Mouse (Mus musculus): Measurements from ENCODE around the gene Znrf3. TPM values are rescaled to one million over a fixed set of nuclear protein-coding genes. Genes with fewer than 3 reads are reported as not detected.

Gene Znrf3
- polyA plus RNA-seq, 1 experiment from 2014 or later, result 7.7 TPM

DNA sequence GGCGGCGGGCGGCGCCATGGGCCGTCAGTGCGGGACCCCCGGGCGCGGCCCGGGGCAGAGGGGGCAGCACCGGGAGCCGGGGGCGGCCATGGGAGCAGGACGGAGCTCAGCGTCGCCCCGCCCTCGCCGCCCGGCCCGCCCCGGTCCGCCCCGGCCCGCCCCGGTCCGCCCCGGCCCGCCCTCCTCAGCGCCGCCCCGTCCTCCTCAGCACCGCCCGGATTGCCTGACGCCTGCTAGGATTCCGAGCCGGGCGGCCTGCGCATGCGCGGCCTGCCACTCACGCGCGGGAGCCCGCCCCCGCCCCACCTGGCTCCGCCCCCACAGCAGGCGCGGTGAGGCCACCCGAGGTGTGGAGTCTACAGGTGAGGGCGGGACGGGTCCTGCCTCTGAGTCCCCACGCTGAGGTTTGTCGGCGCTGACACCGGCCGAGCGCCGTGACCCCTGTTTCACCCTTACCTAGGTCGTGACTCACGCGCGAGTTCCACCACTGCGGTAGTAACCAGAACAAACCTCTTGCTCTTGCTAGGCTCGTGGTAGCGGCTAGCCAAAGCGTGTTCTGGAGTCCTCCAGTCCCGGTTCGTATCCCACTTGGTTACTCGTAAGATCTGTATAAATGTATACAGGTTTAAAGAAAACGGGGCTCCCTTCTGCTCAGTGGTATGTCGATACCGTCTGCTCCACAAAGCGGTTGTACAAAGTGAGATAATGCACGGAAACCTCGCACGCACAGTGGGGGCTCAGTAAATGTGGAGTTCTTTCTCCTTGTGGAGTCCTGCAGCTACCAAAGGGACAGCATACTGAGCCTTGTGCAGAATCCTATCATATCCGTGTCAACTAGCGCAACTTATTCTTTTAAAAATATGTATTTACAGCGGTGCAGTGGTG, 182.9 kb downstream of the Znrf3 start, which contains the start of gene Kremen1:
Kremen1 (minus strand) TSS at position 51 of the 885 bp plus-strand sequence.
- Histone ChIP-seq H3K27ac (ENCODE audit: low read length) (peak within 1 kb of the TSS; percentile 53), H3K4me2 (ENCODE audit: low read length) (peak within 1 kb of the TSS; percentile 90), H3K4me1 (ENCODE audit: control insufficient read depth, insufficient read depth, low read length) (peaks cover 5% of the 10 kb centered on the region; the same call in 1 of the 2 replicates), H3K27me3 (ENCODE audit: control insufficient read depth, insufficient read depth, low read depth, low read length) (no peaks in the 10 kb centered on the region), H3K4me3 (ENCODE audit: low read depth, low read length) (peak within 1 kb of the TSS; percentile 82), H3K9me3 (replicated peaks; ENCODE audit: control insufficient read depth, low read length, poor library complexity, severe bottlenecking) (no peaks in the 10 kb centered on the region), H3K36me3 (ENCODE audit: control insufficient read depth, insufficient read depth, low read length) (no peaks in the 10 kb centered on the region), H3K9ac (ENCODE audit: low read depth, low read length) (peak within 1 kb of the TSS; percentile 68)
- peak; percentile 98 for ATAC-seq
- 3% methylated on average over 54 of the region's 80 CpGs for WGBS

DNA sequence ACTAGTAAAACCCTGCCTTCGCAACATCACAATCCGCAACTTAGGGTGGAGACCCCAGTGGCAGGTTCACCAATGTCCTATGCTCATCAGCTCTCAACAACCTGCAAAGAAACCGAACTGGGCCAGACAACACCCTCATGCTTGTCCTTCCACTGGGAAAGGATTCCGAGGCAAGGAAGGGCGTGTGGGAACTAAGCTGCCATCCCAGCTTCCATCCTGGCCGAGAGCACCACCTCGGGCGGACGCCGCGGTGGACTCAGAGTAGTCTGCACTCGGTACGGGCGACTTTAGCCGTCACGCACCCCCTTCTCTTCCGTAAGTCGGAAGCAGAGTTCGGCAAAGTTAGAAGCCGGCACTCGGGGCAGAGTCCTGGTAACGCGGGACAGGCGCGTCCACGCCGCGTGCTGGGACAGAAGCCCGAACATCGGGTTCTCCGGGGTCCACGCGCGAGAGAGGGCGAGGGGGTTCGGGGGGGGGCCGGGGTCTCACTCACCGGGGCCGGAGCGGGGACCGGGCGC, 183.6 kb downstream of the Znrf3 start:
- ATAC-seq, result peak; percentile 34; the same call in 1 of the 2 replicates
- Histone ChIP-seq H3K4me2 (ENCODE audit: low read length) (peak overlapping the region; percentile 90), H3K27me3 (ENCODE audit: control insufficient read depth, insufficient read depth, low read depth, low read length) (no peaks in the 10 kb centered on the region), H3K36me3 (ENCODE audit: control insufficient read depth, insufficient read depth, low read length) (no peaks in the 10 kb centered on the region), H3K27ac (ENCODE audit: low read length) (peak overlapping the region; percentile 53; the same call in 1 of the 2 replicates), H3K4me3 (ENCODE audit: low read depth, low read length) (peak overlapping the region; percentile 82), H3K9ac (ENCODE audit: low read depth, low read length) (peak overlapping the region; percentile 68), H3K9me3 (replicated peaks; ENCODE audit: control insufficient read depth, low read length, poor library complexity, severe bottlenecking) (no peaks in the 10 kb centered on the region), H3K4me1 (ENCODE audit: control insufficient read depth, insufficient read depth, low read length) (peaks cover 10% of the 10 kb centered on the region; the same call in 1 of the 2 replicates)
- WGBS, result under 1% methylated on average over 31 of the region's 42 CpGs

- H3K9me3 ChIP-seq (replicated peaks; ENCODE audit: control insufficient read depth, low read length, poor library complexity, severe bottlenecking), result no peaks in the 10 kb centered on the region
- H3K9ac ChIP-seq (ENCODE audit: low read depth, low read length), result no peak overlapping the region
- peak overlapping the region; percentile 90 for H3K4me2 ChIP-seq (ENCODE audit: low read length)
- H3K36me3 ChIP-seq (ENCODE audit: control insufficient read depth, insufficient read depth, low read length), result no peaks in the 10 kb centered on the region
- H3K27ac ChIP-seq (ENCODE audit: low read length), result no peak overlapping the region
- 54% methylated on average over 10 of the region's 10 CpGs for WGBS
- ATAC-seq, result no peak
- H3K27me3 ChIP-seq (ENCODE audit: control insufficient read depth, insufficient read depth, low read depth, low read length), result no peaks in the 10 kb centered on the region
- no peak overlapping the region for H3K4me3 ChIP-seq (ENCODE audit: low read depth, low read length)
- peaks cover 14% of the 10 kb centered on the region; the same call in 1 of the 2 replicates for H3K4me1 ChIP-seq (ENCODE audit: control insufficient read depth, insufficient read depth, low read length)
Measured at GRCm38 (mm10) chr11:5259944-5260598, 184.6 kb downstream of the Znrf3 start.

GRCm38 (mm10) chr11:5258036-5258435, 186.6 kb downstream of the Znrf3 start:
- Histone ChIP-seq H3K9me3 (replicated peaks; ENCODE audit: control insufficient read depth, low read length, poor library complexity, severe bottlenecking) (no peaks in the 10 kb centered on the region), H3K9ac (ENCODE audit: low read depth, low read length) (no peak overlapping the region), H3K4me2 (ENCODE audit: low read length) (no peak overlapping the region), H3K36me3 (ENCODE audit: control insufficient read depth, insufficient read depth, low read length) (no peaks in the 10 kb centered on the region), H3K27ac (ENCODE audit: low read length) (no peak overlapping the region), H3K4me3 (ENCODE audit: low read depth, low read length) (no peak overlapping the region), H3K4me1 (ENCODE audit: control insufficient read depth, insufficient read depth, low read length) (peaks cover 14% of the 10 kb centered on the region; the same call in 1 of the 2 replicates), H3K27me3 (ENCODE audit: control insufficient read depth, insufficient read depth, low read depth, low read length) (no peaks in the 10 kb centered on the region)
- ATAC-seq, result no peak
- 92% methylated on average over 6 of the region's 6 CpGs for WGBS

DNA sequence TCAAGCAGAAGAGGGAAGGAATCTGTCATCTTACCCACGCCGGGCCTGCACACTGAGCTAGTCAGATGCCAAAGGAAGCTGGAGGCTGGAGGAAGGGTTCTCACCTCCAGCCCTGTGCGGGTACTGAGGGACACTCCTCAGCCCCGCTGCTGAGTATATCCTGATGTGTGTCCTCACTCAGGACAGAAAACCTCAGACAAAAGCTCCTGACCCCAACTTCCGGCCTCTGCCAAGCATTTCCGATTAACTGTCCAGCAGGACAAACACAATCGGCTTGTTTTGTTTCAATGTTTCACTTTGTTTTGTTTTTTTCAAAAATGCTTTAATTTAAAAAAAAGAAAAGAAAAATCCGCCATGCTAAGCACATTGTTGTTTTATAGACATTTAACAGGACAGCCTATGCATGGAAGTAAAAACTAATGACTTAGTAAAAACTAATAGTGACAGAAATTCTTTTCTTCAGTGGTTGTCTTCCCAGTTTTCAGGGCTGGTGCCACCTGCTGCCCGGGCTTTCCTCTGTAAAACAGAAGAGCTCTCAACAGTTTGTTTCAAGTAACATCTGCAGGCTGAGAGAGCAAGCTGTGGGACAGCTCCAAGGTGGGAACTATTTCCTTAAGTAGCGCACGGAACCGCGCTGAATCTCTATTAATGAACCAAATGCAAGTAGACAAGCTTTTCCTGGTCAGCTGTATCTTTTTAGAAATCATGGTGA, 187.3 kb downstream of the Znrf3 start:
- Histone ChIP-seq H3K4me1 (ENCODE audit: control insufficient read depth, insufficient read depth, low read length) (peaks cover 14% of the 10 kb centered on the region; the same call in 1 of the 2 replicates), H3K4me2 (ENCODE audit: low read length) (no peak overlapping the region), H3K9ac (ENCODE audit: low read depth, low read length) (no peak overlapping the region), H3K36me3 (ENCODE audit: control insufficient read depth, insufficient read depth, low read length) (no peaks in the 10 kb centered on the region), H3K27me3 (ENCODE audit: control insufficient read depth, insufficient read depth, low read depth, low read length) (no peaks in the 10 kb centered on the region), H3K27ac (ENCODE audit: low read length) (no peak overlapping the region), H3K4me3 (ENCODE audit: low read depth, low read length) (no peak overlapping the region), H3K9me3 (replicated peaks; ENCODE audit: control insufficient read depth, low read length, poor library complexity, severe bottlenecking) (no peaks in the 10 kb centered on the region)
- ATAC-seq, result no peak
- 84% methylated on average over 13 of the region's 13 CpGs for WGBS

DNA sequence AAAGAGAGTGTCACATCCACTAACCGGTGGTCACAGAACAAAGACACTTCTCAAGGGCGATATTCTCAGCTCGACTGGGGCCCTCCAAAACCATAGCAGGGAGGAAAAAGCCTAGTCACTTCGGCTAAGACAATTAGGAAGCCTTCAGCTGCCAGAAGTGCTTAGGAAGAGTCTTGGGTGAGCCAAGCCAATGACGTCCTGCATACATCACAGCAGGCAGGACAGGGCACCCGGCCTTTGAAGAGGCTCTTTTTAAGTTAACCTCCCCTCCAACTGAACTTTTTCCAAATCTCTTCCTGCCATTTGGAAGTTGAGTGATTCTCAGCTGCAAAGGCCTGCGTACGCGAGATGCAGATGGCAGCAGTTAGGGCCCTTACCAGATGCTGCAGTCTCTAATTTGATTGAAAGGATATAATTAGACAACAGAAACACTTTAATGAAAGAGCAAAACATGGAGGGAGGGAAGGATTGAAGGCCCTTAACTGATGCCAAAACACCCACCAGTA, 189.1 kb downstream of the Znrf3 start:
- no peaks in the 10 kb centered on the region for H3K36me3 ChIP-seq (ENCODE audit: control insufficient read depth, insufficient read depth, low read length)
- peaks cover 11% of the 10 kb centered on the region; the same call in 1 of the 2 replicates for H3K4me1 ChIP-seq (ENCODE audit: control insufficient read depth, insufficient read depth, low read length)
- 23% methylated on average over 9 of the region's 9 CpGs for WGBS
- H3K4me3 ChIP-seq (ENCODE audit: low read depth, low read length), result no peak overlapping the region
- H3K27ac ChIP-seq (ENCODE audit: low read length), result peak overlapping the region; percentile 39; the same call in 1 of the 2 replicates
- H3K9ac ChIP-seq (ENCODE audit: low read depth, low read length), result no peak overlapping the region
- H3K27me3 ChIP-seq (ENCODE audit: control insufficient read depth, insufficient read depth, low read depth, low read length), result no peaks in the 10 kb centered on the region
- no peak for ATAC-seq
- no peak overlapping the region for H3K4me2 ChIP-seq (ENCODE audit: low read length)
- H3K9me3 ChIP-seq (replicated peaks; ENCODE audit: control insufficient read depth, low read length, poor library complexity, severe bottlenecking), result no peaks in the 10 kb centered on the region

GRCm38 (mm10) chr11:5254016-5254415, 190.6 kb downstream of the Znrf3 start:
- WGBS, result 87% methylated on average over 2 of the region's 2 CpGs
- Histone ChIP-seq H3K4me3 (ENCODE audit: low read depth, low read length) (no peak overlapping the region), H3K4me1 (ENCODE audit: control insufficient read depth, insufficient read depth, low read length) (peaks cover 9% of the 10 kb centered on the region; the same call in 1 of the 2 replicates), H3K27ac (ENCODE audit: low read length) (no peak overlapping the region), H3K27me3 (ENCODE audit: control insufficient read depth, insufficient read depth, low read depth, low read length) (no peaks in the 10 kb centered on the region), H3K4me2 (ENCODE audit: low read length) (no peak overlapping the region), H3K9ac (ENCODE audit: low read depth, low read length) (no peak overlapping the region), H3K9me3 (replicated peaks; ENCODE audit: control insufficient read depth, low read length, poor library complexity, severe bottlenecking) (no peaks in the 10 kb centered on the region), H3K36me3 (ENCODE audit: control insufficient read depth, insufficient read depth, low read length) (no peaks in the 10 kb centered on the region)
- ATAC-seq, result no peak

GRCm38 (mm10) chr11:5253528-5253927, 191.1 kb downstream of the Znrf3 start:
- Histone ChIP-seq H3K27me3 (ENCODE audit: control insufficient read depth, insufficient read depth, low read depth, low read length) (no peaks in the 10 kb centered on the region), H3K36me3 (ENCODE audit: control insufficient read depth, insufficient read depth, low read length) (no peaks in the 10 kb centered on the region), H3K27ac (ENCODE audit: low read length) (no peak overlapping the region), H3K4me3 (ENCODE audit: low read depth, low read length) (no peak overlapping the region), H3K4me2 (ENCODE audit: low read length) (no peak overlapping the region), H3K9ac (ENCODE audit: low read depth, low read length) (no peak overlapping the region), H3K9me3 (replicated peaks; ENCODE audit: control insufficient read depth, low read length, poor library complexity, severe bottlenecking) (no peaks in the 10 kb centered on the region), H3K4me1 (ENCODE audit: control insufficient read depth, insufficient read depth, low read length) (peaks cover 9% of the 10 kb centered on the region; the same call in 1 of the 2 replicates)
- 63% methylated on average over 3 of the region's 3 CpGs for WGBS
- no peak for ATAC-seq

Measured in midbrain, embryonic 16.5 days (tissue).